Mouse (Mus musculus): ENCODE measurements around the gene Zfp709.
"Not testable (repeated sequence)": the region's sequence is repeated elsewhere in the genome, so short reads cannot be mapped to it uniquely, and the experiment has no call there.

- not testable (repeated sequence) for TF ChIP-seq CTCF, EP300 (IDR thresholded peaks at IDR 0.05; ENCODE audit: low read depth)
Observed at GRCm38 (mm10) chr8:71903084-71903483, 21.3 kb downstream of the Zfp709 start.

Data from heart, postnatal 0 days (tissue).